Mouse (Mus musculus) thymus, postnatal 10 days (tissue): ENCODE data around the gene Oas1g.
"Not testable (repeated sequence)": the region's sequence is repeated elsewhere in the genome, so short reads cannot be mapped to it uniquely, and the experiment has no call there.

ENCODE experiments used
- DNase-seq, 2 experiments: peaks; one replicate each; pipeline ENCODE4 v3.0.0; 2021; ENCODE audit warnings: low spot score in 2 of 2

Gene Oas1g

DNA sequence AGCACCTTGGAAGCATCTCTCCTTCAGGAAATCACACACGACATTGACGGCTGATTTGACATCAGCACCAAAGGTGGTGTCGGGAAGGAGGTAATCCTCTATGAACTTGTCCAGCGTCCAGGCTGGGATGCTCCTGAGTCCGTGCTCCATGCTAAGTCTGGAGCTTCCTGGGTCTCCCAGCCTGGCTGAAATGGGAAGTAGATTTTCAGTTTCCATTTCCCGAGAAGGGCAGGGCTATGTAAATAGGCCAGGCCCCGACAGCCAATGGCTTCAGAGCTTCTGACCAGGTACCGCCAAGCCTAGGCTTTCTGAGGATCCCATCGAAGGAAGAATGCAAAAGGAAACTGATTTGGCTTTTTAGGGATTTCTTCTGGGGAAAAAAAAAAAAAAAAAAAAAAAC, at the start of gene Oas1g:
Oas1g (minus strand) TSS at position 201 of the 400 bp plus-strand sequence.
- DNase-seq: not testable (repeated sequence)

DNA sequence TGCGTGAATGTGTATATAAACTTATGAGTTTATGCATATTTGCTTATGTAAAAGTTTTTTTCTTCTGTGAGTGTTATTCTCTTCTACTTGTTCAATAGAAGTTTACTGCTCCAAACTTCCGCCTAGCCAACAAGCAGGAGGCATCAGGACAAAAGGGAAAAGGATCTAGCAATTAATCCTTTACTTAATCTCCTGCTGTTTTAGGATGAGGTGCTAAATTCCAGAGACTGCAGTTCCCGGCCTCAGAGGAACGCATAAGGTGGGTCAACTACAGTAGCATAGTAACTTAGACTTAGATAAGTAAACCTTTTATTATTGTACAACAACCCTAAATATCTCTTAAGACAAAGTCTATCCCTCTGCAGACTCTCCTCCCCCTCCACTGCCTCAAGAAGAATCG, 46.6 kb upstream of the Oas1g start:
- no peak for DNase-seq

DNA sequence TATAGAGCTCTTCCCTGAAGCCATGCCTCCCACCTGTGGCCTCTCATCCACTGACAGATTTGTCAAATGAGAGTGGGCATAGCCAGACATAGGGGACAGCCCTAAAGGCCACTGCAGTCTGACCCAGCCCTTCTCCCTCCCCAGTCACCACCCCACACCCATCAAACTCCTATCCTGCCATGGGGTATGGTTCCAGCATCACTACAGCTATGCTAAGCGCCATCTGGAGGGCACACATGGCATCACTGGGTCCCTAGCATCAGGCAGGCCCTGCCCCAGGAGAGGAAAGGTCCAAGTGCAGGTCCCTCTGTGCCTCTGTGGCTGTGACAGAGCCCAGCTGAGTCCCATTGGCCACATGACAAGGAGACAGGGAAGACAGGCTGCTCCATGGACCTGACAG, 39.6 kb upstream of the Oas1g start:
- no peak for DNase-seq

- not testable (repeated sequence) for DNase-seq
These were observed 38.9 kb upstream of the Oas1g start for GRCm38 (mm10) chr5:120926311-120926710.

- not testable (repeated sequence) for DNase-seq
These were observed 37.1 kb upstream of the Oas1g start for GRCm38 (mm10) chr5:120924520-120924919.

GRCm38 (mm10) chr5:120923969-120924368, 36.6 kb upstream of the Oas1g start:
- no peak for DNase-seq

GRCm38 (mm10) chr5:120920296-120920695, 32.9 kb upstream of the Oas1g start:
- DNase-seq: no peak

GRCm38 (mm10) chr5:120919156-120919935, 31.9 kb upstream of the Oas1g start:
- not testable (repeated sequence) for DNase-seq

DNA sequence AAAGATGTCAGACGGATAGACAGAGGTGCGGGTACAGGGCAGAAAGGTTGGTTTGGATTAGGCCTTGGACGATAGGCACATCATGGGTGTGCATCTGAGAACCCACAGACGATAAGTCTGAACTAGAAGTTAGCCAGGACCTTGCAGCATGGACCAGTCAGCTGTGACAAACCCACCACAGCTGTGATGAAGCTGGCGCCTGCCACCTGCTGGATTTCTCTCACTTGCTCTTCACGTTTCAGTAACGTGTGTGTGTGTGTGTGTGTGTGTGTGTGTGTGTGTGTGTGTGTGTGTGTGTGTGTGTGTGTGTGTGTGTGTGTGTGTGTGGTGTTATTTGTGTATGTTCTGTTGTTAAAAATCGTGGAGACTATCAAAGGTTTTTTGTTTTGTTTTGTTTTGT, 26.8 kb upstream of the Oas1g start, which contains the start of gene Oas1d:
Oas1d (plus strand) TSS at position 333 of the 400 bp plus-strand sequence.
- not testable (repeated sequence) for DNase-seq

- DNase-seq: no peak
These were observed 20.9 kb upstream of the Oas1g start for GRCm38 (mm10) chr5:120908196-120908920.

DNA sequence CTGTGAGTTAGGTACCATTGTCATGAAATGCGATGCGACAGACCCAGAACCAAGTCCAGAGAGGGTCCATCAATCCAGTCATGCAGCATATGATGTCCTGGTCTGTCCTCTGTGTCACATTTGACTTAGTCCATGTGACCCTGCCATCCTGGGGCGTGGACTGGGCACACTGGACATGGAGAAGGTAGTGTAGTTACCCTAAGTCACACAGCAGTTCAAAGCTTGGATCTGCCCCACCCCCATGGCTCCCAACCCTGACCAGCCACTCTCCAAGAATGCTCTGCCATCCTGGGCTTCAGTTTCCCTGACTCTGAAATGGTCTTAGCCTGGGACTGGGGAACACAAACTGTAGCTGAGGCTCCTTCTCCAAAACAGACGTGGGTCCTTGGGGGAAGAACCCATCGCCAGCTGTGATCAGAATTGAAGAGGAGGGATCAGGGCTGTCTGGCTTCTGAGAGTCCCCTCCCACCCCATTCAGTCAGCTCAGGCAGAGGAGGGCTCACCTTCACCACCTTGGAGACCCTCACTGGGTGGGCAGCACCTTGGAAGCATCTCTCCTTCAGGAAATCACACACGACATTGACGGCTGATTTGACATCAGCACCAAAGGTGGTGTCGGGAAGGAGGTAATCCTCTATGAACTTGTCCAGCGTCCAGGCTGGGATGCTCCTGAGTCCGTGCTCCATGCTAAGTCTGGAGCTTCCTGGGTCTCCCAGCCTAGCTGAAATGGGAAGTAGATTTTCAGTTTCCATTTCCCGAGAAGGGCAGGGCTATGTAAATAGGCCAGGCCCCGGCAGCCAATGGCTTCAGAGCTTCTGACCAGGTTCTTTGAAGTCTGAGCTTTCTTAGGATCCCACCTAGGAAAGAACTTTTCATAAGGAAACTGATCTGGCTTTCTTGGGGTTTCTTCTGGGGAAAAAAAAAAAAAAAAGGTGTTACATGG, 19.6 kb upstream of the Oas1g start, which contains the start of gene Oas1a:
Oas1a (minus strand) TSS at position 731 of the 943 bp plus-strand sequence.
- not testable (repeated sequence) for DNase-seq

- DNase-seq: no peak
These were observed 14.6 kb upstream of the Oas1g start for GRCm38 (mm10) chr5:120902056-120902455.

- DNase-seq: no peak
These were observed 13.3 kb upstream of the Oas1g start for GRCm38 (mm10) chr5:120900666-120901065.

DNA sequence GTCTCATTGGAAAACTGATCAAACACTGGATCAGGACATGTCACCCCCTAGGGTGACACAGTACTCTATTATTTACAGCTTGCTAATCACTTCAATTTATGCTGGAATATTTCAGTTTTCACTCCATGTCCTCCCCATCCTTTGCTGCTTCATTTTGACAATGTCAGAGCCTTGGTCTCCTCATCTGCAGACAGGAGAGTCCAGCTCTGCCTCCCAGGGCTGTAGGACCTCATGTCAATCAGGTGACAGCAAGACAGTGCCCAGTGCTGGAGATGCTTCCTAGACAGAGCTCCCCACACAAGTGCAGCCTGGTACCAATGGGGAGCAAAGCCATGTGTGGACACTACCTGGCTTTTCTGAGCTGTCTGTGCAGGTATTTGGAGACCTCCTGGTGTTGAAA, 11.3 kb upstream of the Oas1g start:
- no peak for DNase-seq

DNA sequence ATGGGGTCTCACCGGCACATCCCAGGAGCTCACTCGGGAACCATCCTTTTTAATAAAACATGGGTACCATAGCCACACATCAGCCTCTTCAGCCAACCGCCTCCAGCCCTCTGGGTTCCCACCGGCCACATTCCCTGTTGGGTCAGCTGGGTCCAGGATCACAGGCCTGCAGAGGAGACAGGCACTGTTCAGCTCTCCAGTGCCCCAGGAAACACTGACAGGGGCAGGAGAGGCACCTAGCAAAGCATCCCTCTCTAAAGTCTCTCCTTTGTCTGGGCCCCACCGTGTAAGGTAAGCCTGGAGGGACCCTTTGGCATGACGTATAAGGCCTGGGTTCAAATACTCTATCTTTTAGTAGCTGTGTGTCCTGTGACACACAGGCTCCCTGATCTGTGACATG, 10.9 kb upstream of the Oas1g start:
- no peak for DNase-seq

DNA sequence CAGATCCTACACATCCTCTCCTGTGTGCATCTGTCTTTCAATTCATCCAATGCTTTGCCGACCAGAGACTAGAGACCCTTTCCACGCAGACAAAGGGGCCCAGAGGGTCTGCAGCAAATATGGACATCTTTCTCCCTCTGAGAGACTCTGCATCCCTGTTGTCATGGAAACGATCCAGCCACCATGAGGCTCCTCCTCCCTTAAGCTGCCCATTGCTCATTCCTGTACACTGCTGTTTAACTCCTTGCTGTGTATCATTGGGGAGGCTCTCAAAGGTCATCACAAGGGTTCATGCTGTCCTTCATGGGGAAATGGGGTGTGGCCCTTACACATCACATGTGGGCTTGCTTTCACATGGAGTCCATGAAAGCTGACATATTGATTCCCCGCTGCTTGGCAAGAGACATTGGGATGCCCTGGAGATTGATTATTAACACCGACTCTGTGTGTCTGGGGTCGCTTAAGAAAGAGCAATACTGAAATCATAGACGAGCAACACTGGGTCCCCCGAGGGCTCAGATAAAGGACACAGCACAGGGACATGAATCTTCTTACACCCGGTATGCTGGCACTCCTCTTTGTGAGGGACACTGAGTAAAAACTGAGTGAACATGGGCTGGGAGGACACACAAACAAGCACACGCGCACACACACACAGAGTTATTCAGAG, 8.0 kb upstream of the Oas1g start:
- DNase-seq: no peak

GRCm38 (mm10) chr5:120894692-120895091, 7.3 kb upstream of the Oas1g start:
- DNase-seq: not testable (repeated sequence)

DNA sequence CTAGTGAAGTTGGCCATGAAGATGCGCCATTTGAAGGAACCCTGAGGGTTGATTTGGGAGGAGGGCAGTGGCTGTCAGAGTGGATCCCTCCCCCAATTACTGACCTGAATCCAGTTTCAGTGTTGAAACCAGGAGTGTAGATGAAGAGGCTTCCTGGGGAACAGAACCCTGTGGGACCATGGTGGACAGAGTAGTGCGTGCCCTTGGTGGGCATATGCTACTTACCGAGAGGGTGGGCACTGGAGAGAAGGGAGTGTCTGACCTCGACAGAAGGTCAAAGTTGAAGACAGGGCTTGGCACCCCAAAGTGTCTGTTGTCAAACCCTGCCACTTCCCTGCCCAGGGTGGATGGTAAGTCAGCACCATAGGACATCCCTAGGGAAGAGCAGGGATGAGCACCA, 6.5 kb upstream of the Oas1g start:
- not testable (repeated sequence) for DNase-seq

- DNase-seq: no peak
These were observed 4.8 kb upstream of the Oas1g start for GRCm38 (mm10) chr5:120892243-120892660.

- not testable (repeated sequence) for DNase-seq
These were observed 4.3 kb upstream of the Oas1g start for GRCm38 (mm10) chr5:120891566-120892242.
